Mouse (Mus musculus) natural killer cell, adult 2 months (primary cell): Measurements from ENCODE around the gene Chst11.
"Not testable (repeated sequence)": the region's sequence is repeated elsewhere in the genome, so short reads cannot be mapped to it uniquely, and the experiment has no call there.

ENCODE experiments used
- DNase-seq, 2 experiments: peaks; one replicate each; pipeline ENCODE4 v3.0.0; 2022; ENCODE audit warnings: low spot score in 2 of 2

The Chst11 gene

GRCm38 (mm10) chr10:83107921-83108738 lies 122.8 kb downstream of the Chst11 start:
- no peak for DNase-seq

- DNase-seq = no peak
Measured at GRCm38 (mm10) chr10:83108946-83109345, 123.6 kb downstream of the Chst11 start.

GRCm38 (mm10) chr10:83111046-83111445 lies 125.7 kb downstream of the Chst11 start:
- no peak for DNase-seq

GRCm38 (mm10) chr10:83112345-83112744 lies 127.0 kb downstream of the Chst11 start:
- no peak for DNase-seq

- DNase-seq = no peak
Measured at GRCm38 (mm10) chr10:83114564-83114963, 129.3 kb downstream of the Chst11 start.

GRCm38 (mm10) chr10:83116889-83117288 lies 131.6 kb downstream of the Chst11 start:
- no peak for DNase-seq

- no peak for DNase-seq
Measured at GRCm38 (mm10) chr10:83117851-83118250, 132.6 kb downstream of the Chst11 start.

GRCm38 (mm10) chr10:83118613-83119012 lies 133.3 kb downstream of the Chst11 start:
- DNase-seq = no peak

- DNase-seq = no peak
Measured at GRCm38 (mm10) chr10:83119016-83119415, 133.7 kb downstream of the Chst11 start.

GRCm38 (mm10) chr10:83119461-83119860 lies 134.2 kb downstream of the Chst11 start:
- DNase-seq = not testable (repeated sequence)

GRCm38 (mm10) chr10:83119909-83120308 lies 134.6 kb downstream of the Chst11 start:
- DNase-seq = no peak

GRCm38 (mm10) chr10:83120938-83121337 lies 135.6 kb downstream of the Chst11 start:
- no peak for DNase-seq

- no peak for DNase-seq
Measured at GRCm38 (mm10) chr10:83124560-83124959, 139.3 kb downstream of the Chst11 start.

- no peak for DNase-seq
Measured at GRCm38 (mm10) chr10:83126447-83126846, 141.1 kb downstream of the Chst11 start.

GRCm38 (mm10) chr10:83128435-83128834 lies 143.1 kb downstream of the Chst11 start:
- no peak for DNase-seq

GRCm38 (mm10) chr10:83129624-83130218 lies 144.4 kb downstream of the Chst11 start:
- no peak for DNase-seq

GRCm38 (mm10) chr10:83130611-83131010 lies 145.3 kb downstream of the Chst11 start:
- DNase-seq = no peak

- DNase-seq = no peak
Measured at GRCm38 (mm10) chr10:83131884-83132283, 146.6 kb downstream of the Chst11 start.

- no peak for DNase-seq
Measured at GRCm38 (mm10) chr10:83133866-83134570, 148.7 kb downstream of the Chst11 start.

- DNase-seq = no peak
Measured at GRCm38 (mm10) chr10:83134896-83135295, 149.6 kb downstream of the Chst11 start.

- DNase-seq = no peak
Measured at GRCm38 (mm10) chr10:83135963-83136362, 150.7 kb downstream of the Chst11 start.

GRCm38 (mm10) chr10:83137103-83137502 lies 151.8 kb downstream of the Chst11 start:
- DNase-seq = no peak

GRCm38 (mm10) chr10:83139276-83139675 lies 154.0 kb downstream of the Chst11 start:
- DNase-seq = no peak
